In genomic region chr11:104270876-104271275, GRCm38 (mm10) we compare ENCODE assay signal across 14 mouse cellular contexts. TPM values are rescaled to one million over a fixed set of nuclear protein-coding genes. Genes with fewer than 3 reads are reported as not detected.
"Had no signal": no experiment of that assay in that cellular context is flagged by ENCODE, and none has a peak within 500 bp of the region (broad histone marks: within the 10 kb centered on the region; RNA-seq: fewer than 3 reads in every experiment).

No protein-coding gene starts in this region.

- H3K36me3 ChIP-seq: intestine, embryonic 15.5 days; limb, embryonic 12.5 days; liver, embryonic 15.5 days; midbrain, embryonic 15.5 days; neural tube, embryonic 12.5 days had no signal

- H3K4me2 ChIP-seq: intestine, embryonic 15.5 days; limb, embryonic 12.5 days; liver, embryonic 15.5 days; lung, embryonic 14.5 days; midbrain, embryonic 11.5 days; midbrain, embryonic 15.5 days; neural tube, embryonic 12.5 days had no signal

- H3K27me3 ChIP-seq: intestine, embryonic 15.5 days; limb, embryonic 12.5 days; liver, embryonic 15.5 days; midbrain, embryonic 15.5 days; neural tube, embryonic 12.5 days had no signal

- H3K9me3 ChIP-seq: intestine, embryonic 15.5 days; limb, embryonic 12.5 days; liver, embryonic 15.5 days; megakaryocyte, embryonic 14.5 days; midbrain, embryonic 15.5 days; neural tube, embryonic 12.5 days had no signal

- H3K27ac ChIP-seq: intestine, embryonic 15.5 days; limb, embryonic 12.5 days; liver, embryonic 15.5 days; macrophage; midbrain, embryonic 15.5 days; neural tube, embryonic 12.5 days; stomach, postnatal 0 days had no signal

- ATAC-seq: intestine, embryonic 15.5 days; midbrain, embryonic 15.5 days had no signal

- H3K9ac ChIP-seq: intestine, embryonic 15.5 days; limb, embryonic 12.5 days; liver, embryonic 15.5 days; lung, embryonic 14.5 days; midbrain, embryonic 15.5 days; neural tube, embryonic 12.5 days had no signal

- H3K4me1 ChIP-seq: liver, embryonic 15.5 days had no signal

- DNase-seq: kidney, adult 8-10 months; kidney, postnatal 10 days; liver; lung, embryonic 14.5 days; thymus, postnatal 14 days had no signal

- H3K4me3 ChIP-seq: intestine, embryonic 15.5 days; limb, embryonic 12.5 days; liver, embryonic 15.5 days; megakaryocyte, embryonic 14.5 days; midbrain, embryonic 15.5 days; neural tube, embryonic 12.5 days had no signal

RNA-seq across cellular contexts. Expression of gene Mapt, which starts 39.7 kb away (rescaled TPM):
- polyA plus RNA-seq: macrophage had no signal
